Mouse (Mus musculus): ENCODE results near the gene Rap1b.

Rap1b gene

GRCm38 (mm10) chr10:117777501-117778327 lies 68.1 kb downstream of the Rap1b start:
- in situ Hi-C loops (cut with MboI; ENCODE audit: low pct_unique_long_range_greater_than_20kb in 1 of 2, low sequenced_read_pairs in 2 of 2, unreplicated experiment in 1 of 2), result no loop called here

- in situ Hi-C loops (cut with MboI; ENCODE audit: low pct_unique_long_range_greater_than_20kb in 1 of 2, low sequenced_read_pairs in 2 of 2, unreplicated experiment in 1 of 2), result no loop called here
Observed at GRCm38 (mm10) chr10:117777103-117777470, 68.7 kb downstream of the Rap1b start.

GRCm38 (mm10) chr10:117776281-117777102 lies 69.3 kb downstream of the Rap1b start:
- in situ Hi-C loops (cut with MboI; ENCODE audit: low pct_unique_long_range_greater_than_20kb in 1 of 2, low sequenced_read_pairs in 2 of 2, unreplicated experiment in 1 of 2), result no loop called here

- in situ Hi-C loops (cut with MboI; ENCODE audit: low pct_unique_long_range_greater_than_20kb in 1 of 2, low sequenced_read_pairs in 2 of 2, unreplicated experiment in 1 of 2), result no loop called here
Observed at GRCm38 (mm10) chr10:117775401-117776144, 70.3 kb downstream of the Rap1b start.

GRCm38 (mm10) chr10:117774817-117775120 lies 71.1 kb downstream of the Rap1b start:
- in situ Hi-C loops (cut with MboI; ENCODE audit: low pct_unique_long_range_greater_than_20kb in 1 of 2, low sequenced_read_pairs in 2 of 2, unreplicated experiment in 1 of 2), result no loop called here

- in situ Hi-C loops (cut with MboI; ENCODE audit: low pct_unique_long_range_greater_than_20kb in 1 of 2, low sequenced_read_pairs in 2 of 2, unreplicated experiment in 1 of 2), result no loop called here
Observed at GRCm38 (mm10) chr10:117774011-117774816, 71.6 kb downstream of the Rap1b start.

GRCm38 (mm10) chr10:117773106-117773720 lies 72.6 kb downstream of the Rap1b start:
- in situ Hi-C loops (cut with MboI; ENCODE audit: low pct_unique_long_range_greater_than_20kb in 1 of 2, low sequenced_read_pairs in 2 of 2, unreplicated experiment in 1 of 2), result no loop called here

GRCm38 (mm10) chr10:117772364-117773105 lies 73.3 kb downstream of the Rap1b start:
- in situ Hi-C loops (cut with MboI; ENCODE audit: low pct_unique_long_range_greater_than_20kb in 1 of 2, low sequenced_read_pairs in 2 of 2, unreplicated experiment in 1 of 2), result no loop called here

- in situ Hi-C loops (cut with MboI; ENCODE audit: low pct_unique_long_range_greater_than_20kb in 1 of 2, low sequenced_read_pairs in 2 of 2, unreplicated experiment in 1 of 2), result no loop called here
Observed at GRCm38 (mm10) chr10:117771131-117771510, 74.7 kb downstream of the Rap1b start.

GRCm38 (mm10) chr10:117770286-117771130 lies 75.3 kb downstream of the Rap1b start:
- in situ Hi-C loops (cut with MboI; ENCODE audit: low pct_unique_long_range_greater_than_20kb in 1 of 2, low sequenced_read_pairs in 2 of 2, unreplicated experiment in 1 of 2), result no loop called here

GRCm38 (mm10) chr10:117769541-117770285 lies 76.1 kb downstream of the Rap1b start:
- in situ Hi-C loops (cut with MboI; ENCODE audit: low pct_unique_long_range_greater_than_20kb in 1 of 2, low sequenced_read_pairs in 2 of 2, unreplicated experiment in 1 of 2), result no loop called here

GRCm38 (mm10) chr10:117768141-117768440 lies 77.7 kb downstream of the Rap1b start:
- in situ Hi-C loops (cut with MboI; ENCODE audit: low pct_unique_long_range_greater_than_20kb in 1 of 2, low sequenced_read_pairs in 2 of 2, unreplicated experiment in 1 of 2), result no loop called here

GRCm38 (mm10) chr10:117767286-117768140 lies 78.3 kb downstream of the Rap1b start:
- in situ Hi-C loops (cut with MboI; ENCODE audit: low pct_unique_long_range_greater_than_20kb in 1 of 2, low sequenced_read_pairs in 2 of 2, unreplicated experiment in 1 of 2), result no loop called here

- in situ Hi-C loops (cut with MboI; ENCODE audit: low pct_unique_long_range_greater_than_20kb in 1 of 2, low sequenced_read_pairs in 2 of 2, unreplicated experiment in 1 of 2), result no loop called here
Observed at GRCm38 (mm10) chr10:117766896-117767160, 79.0 kb downstream of the Rap1b start.

- in situ Hi-C loops (cut with MboI; ENCODE audit: low pct_unique_long_range_greater_than_20kb in 1 of 2, low sequenced_read_pairs in 2 of 2, unreplicated experiment in 1 of 2), result no loop called here
Observed at GRCm38 (mm10) chr10:117766111-117766895, 79.5 kb downstream of the Rap1b start.

Data from mouse embryonic stem cell (cell line).